Mouse (Mus musculus) natural killer cell, adult 2 months (primary cell): Measurements from ENCODE around the gene Cenpm.
A peak's percentile ranks its signal among the peaks of the same experiment; 100 is the strongest.
"Not testable (repeated sequence)": the region's sequence is repeated elsewhere in the genome, so short reads cannot be mapped to it uniquely, and the experiment has no call there.

Experiments
- DNase-seq, 2 experiments: peaks; one replicate each; pipeline ENCODE4 v3.0.0; 2022; ENCODE audit warnings: low spot score in 2 of 2

The Cenpm gene

GRCm38 (mm10) chr15:82244115-82244804 lies at the start of gene Cenpm:
Cenpm (minus strand) TSS chr15:82244748.
- DNase-seq: peak; percentile 86 to 90

DNA sequence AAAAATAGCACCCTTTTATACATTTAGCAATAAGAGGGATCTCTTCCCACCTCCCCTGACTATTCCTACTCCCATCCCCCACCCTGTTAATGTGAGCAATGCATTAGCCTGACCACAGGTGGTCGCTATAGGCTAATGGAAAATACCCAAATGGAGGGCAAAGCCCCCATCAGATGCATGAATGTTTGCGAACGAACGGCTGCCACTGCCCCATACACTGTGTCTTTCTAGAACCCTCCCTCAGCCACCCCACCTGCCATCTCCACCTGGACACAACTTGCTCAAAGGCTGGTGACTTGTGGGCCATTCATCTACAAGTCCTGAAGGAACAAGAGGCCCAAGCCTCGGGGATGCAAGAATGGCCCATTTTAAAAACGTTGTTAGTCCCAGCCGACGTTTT lies 49.5 kb upstream of the Cenpm start:
- no peak for DNase-seq

DNA sequence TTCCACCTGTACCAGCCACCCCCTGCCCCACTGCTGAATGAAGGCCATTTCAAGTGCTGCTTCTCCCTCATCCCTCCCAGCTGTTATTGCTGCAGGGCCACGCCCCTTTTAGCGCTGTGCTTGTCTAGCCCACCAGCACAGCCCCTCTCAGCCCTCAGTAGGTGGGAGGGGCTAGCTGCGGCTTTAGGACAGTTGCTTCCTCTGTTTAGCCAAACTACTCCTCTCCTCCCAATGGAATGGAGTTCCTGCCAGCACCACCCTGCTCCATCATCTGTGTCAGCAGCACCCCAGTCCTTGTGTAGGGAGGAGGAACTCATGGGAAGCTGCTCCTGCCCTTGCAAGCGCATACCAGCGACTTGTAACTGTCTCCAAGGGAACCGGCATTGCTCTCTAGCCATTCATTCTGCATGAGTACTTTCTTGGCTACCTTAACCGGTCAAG lies 48.7 kb upstream of the Cenpm start:
- no peak for DNase-seq

GRCm38 (mm10) chr15:82292851-82293250 lies 48.3 kb upstream of the Cenpm start:
- DNase-seq: no peak

GRCm38 (mm10) chr15:82290252-82290651 lies 45.7 kb upstream of the Cenpm start:
- no peak for DNase-seq

- no peak for DNase-seq
Observed at GRCm38 (mm10) chr15:82286157-82286556, 41.6 kb upstream of the Cenpm start.

DNA sequence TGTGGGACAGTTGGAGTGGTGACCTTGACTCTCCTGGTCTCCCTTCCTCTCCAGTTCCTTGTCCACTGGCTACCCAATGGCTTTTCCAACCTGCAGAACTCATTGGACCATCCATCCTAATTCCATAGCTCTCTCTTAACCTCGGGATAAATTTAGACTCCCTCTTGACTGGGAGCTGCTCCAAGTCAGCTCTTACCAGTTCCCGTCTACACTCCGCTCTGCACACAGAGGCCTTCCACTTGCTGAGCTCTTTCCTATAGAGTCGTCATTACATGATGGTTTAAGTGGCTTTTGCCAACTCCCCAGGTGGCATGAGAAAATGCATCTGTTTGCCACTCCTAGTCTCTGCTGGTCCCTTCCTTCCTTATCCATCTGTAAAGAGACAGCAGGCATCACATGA lies 36.1 kb upstream of the Cenpm start:
- DNase-seq: no peak

DNA sequence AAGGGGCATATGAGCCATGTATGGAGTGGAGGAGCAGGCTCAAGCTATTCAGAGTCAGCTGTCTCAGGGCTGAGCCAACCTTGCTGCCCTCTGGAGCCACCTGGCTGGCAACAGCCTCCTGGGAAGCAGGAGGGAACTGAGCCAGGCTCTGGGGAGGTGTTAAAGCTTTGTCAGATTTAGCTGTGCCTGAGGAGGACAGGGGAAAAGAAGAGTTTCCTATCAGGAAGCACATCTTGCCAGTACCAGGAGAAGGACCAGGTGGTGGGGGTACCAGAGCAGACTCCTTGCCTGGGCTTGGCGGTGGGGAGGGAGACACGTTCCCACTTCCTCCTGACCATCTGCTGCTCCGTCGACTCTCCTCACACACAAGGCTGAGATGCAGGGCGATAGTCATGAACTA lies 33.0 kb upstream of the Cenpm start:
- DNase-seq: no peak

- DNase-seq: no peak
Observed at GRCm38 (mm10) chr15:82274927-82275901, 30.7 kb upstream of the Cenpm start.

- DNase-seq: no peak
Observed at GRCm38 (mm10) chr15:82274593-82274926, 30.0 kb upstream of the Cenpm start, which contains the start of gene Sept3. Sept3 (plus strand) TSS chr15:82274893.

DNA sequence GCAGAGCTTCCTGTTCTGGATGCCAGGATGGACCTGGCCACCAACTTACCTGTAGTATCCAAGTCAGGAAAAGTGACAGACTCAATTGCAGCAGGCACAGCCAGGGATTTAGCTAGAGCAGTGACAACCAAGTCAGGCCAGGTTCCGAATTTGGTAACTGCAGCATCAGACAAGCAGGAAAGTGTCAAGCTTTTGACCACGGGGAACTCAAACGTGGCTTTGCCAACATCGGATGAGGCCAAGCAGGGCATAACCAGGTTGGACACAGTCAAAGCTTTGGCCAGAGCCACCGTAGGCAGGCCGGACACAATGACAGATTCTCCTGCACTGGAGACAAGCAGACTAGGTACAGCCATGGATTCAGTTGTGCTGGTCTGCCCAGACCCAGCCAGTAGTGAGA lies 27.7 kb upstream of the Cenpm start:
- no peak for DNase-seq

GRCm38 (mm10) chr15:82271201-82271600 lies 26.7 kb upstream of the Cenpm start:
- DNase-seq: peak in 1 of 2 experiments; percentile 34

DNA sequence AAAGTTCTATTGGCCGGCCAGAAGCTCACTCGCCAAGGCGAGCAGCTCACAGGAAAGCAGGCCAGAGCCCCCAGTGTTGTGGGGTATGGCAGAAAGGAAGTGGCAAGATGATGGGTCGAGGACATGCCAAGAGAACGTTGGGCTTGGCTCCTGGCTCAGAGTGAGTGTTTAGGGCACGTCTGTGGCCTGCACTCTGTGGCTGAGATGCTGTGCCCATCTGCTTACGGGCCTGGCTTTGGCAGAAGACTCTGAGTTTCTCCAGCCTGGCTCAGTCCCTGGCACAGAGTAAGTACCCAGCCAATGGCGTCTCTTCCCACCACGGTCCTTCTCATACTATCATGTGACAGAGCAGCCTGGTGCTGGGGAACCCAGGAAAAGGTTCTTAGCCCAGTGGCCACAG lies 24.2 kb upstream of the Cenpm start:
- no peak for DNase-seq

- no peak for DNase-seq
Observed at GRCm38 (mm10) chr15:82268185-82268584, 23.6 kb upstream of the Cenpm start.

- peak; percentile 42 to 62 for DNase-seq
Observed at GRCm38 (mm10) chr15:82266356-82266755, 21.8 kb upstream of the Cenpm start.

DNA sequence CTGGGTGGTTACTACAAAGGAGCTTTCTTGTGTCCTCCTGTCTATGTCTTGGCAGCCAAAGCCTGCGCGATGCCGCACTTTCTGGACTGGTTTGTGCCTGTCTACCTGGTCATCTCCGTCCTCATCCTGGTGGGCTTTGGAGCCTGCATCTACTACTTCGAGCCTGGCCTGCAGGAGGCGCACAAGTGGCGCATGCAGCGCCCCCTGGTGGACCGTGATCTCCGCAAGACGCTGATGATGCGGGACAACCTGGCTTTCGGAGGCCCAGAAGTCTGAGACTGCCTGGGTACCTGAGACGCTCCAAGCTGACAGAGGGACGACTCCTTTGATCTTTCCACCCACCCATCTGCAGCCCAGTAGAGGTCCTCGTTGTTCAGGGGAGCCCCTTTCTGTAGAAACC lies 15.0 kb upstream of the Cenpm start:
- DNase-seq: peak; percentile 56 to 78

DNA sequence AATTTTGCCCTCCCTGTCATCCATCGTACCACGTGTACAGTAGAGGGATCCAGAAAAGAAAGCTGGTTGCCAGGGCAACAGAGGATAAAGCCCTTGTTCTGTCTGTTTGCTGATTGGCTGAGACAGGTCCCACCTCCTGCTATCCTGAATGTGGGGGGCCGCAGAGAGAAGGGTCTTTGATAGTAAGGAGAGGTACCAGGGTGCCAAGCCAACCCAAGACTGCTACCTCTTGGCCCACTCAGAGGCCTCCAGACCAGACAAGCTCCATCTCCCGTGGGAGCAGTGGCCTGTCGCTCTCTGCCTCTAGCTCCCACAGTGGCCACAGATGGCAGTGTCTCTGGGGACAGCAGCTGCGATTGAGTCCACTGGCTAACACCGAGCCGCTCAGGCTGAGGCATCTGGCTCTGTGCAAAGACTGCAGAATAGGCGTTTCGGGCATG lies 11.4 kb upstream of the Cenpm start:
- DNase-seq: no peak

DNA sequence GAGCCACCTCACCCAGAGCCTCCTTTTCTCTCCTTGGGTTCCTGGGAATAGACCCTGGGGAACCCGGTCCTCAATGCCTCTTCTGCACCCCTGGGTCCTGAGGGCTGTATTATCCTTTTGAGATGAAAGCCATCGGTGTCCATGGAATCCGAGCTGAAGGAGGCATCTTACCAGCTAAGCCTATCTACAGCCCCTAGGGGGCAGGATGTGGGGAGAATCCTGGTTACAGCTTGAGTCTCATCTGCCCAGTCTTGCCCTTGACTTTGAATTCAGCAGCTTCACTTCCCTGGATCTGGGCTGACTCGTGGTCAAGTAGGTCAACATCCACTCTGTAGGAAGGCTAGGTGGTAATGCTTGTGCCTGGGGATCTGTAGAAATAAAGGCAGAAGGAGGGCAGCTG lies 10.7 kb upstream of the Cenpm start:
- DNase-seq: no peak

GRCm38 (mm10) chr15:82252097-82252496 lies 7.5 kb upstream of the Cenpm start, which contains the start of gene 1500009C09Rik:
1500009C09Rik (plus strand) TSS chr15:82252397.
- no peak for DNase-seq

- DNase-seq: no peak
Observed at GRCm38 (mm10) chr15:82251579-82251978, 7.0 kb upstream of the Cenpm start.

DNA sequence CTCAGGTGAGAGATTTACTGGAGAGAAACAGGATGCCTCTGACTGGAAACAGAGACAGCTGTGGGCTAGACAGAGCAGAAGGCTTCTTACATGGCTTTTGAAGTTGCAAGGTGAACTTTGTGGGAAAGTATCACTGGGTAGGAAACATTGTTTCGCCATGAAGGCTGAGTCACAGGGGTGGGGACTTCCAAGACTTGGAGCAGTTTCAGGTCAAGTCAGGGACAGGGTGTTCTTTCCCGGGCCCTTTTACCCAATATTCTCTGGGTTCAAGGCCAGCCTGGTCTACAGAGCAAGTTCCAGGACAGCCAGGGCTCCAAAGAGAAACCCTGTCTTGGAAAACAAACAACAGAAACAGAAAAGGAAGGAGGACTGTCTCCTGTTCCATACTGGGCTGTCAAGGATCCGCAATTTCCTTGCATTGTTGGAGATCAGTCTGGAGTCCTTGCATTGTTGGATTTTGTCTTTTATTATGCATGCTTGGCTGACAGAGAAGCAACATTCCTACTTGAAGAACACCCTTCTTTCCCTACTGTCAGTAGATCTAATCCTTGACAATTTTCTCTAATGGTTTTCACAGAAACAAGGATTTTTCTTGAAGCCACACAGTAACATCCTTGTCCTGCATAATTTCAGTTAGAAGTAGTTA lies 2.7 kb upstream of the Cenpm start:
- DNase-seq: no peak

DNA sequence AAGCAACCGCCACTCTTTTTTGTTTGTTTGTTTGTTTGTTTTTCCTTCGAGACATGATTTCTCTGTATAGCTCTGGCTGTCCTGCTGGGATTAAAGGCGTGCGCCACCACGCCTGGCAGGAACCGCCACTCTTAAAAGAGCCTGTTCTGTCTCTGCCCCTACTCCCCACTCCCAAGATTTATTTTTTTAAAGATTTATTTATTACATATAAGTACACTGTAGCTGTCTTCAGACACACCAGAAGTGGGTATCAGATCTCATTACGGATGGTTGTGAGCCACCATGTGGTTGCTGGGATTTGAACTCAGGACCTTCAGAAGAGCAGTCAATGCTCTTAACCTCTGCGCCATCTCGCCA lies 235 bp upstream of the Cenpm start:
- not testable (repeated sequence) for DNase-seq
